Mouse (Mus musculus) CH12.LX (cell line): ENCODE measurements around the gene Vps33b. TPM values are rescaled to one million over a fixed set of nuclear protein-coding genes. Genes with fewer than 3 reads are reported as not detected.

Experiments used
- DNase-seq: peaks from one replicate; pipeline ENCODE4 v3.0.0-alpha.2; 2013; ENCODE audit errors: extremely low read depth
- H3K27ac ChIP-seq: 2 replicates; pipeline ENCODE4 v1.5.1; 2012; ENCODE audit warnings: low read depth, mild to moderate bottlenecking, control low read depth, moderate library complexity; ENCODE audit not compliant: insufficient read depth
- H3K27me3 ChIP-seq: replicated peaks from 2 replicates; pipeline ENCODE3; 2012; ENCODE audit warnings: inconsistent platforms
- H3K36me3 ChIP-seq, 2 experiments: replicated peaks in 1 of 2; 2 replicates each; pipeline versions ENCODE3 to v1.6.1; 2012; ENCODE audit warnings: inconsistent platforms in 1 of 2, low read length in 1 of 2, mild to moderate bottlenecking in 1 of 2, mixed read lengths in 1 of 2, moderate library complexity in 1 of 2; ENCODE audit not compliant: control insufficient read depth in 1 of 2, insufficient read depth in 1 of 2
- H3K4me1 ChIP-seq, 2 experiments: 2 replicates each; pipeline ENCODE4 v1.6.1; 2012; ENCODE audit warnings: inconsistent platforms in 1 of 2, moderate library complexity in 1 of 2; ENCODE audit not compliant: insufficient read depth in 2 of 2, control insufficient read depth in 1 of 2
- H3K4me2 ChIP-seq: 2 replicates; pipeline ENCODE4 v1.6.1; 2012; ENCODE audit warnings: low read depth, mild to moderate bottlenecking, control low read depth; ENCODE audit not compliant: poor library complexity, insufficient read depth, severe bottlenecking
- H3K4me3 ChIP-seq, 3 experiments: fragments of 150-350 bp in 1 of 3; sonication (generic) in 1 of 3; replicated peaks in 1 of 3; 2 replicates each; pipeline versions ENCODE3 to v1.5.1; 2011 to 2012; ENCODE audit warnings: low read depth in 2 of 3, low read length in 2 of 3, mild to moderate bottlenecking in 2 of 3, moderate library complexity in 2 of 3, control low read depth in 1 of 3, improper control_type of control experiment in 1 of 3, inconsistent platforms in 1 of 3, mixed read lengths in 1 of 3; ENCODE audit not compliant: poor library complexity in 1 of 3
- H3K79me2 ChIP-seq: replicated peaks from 2 replicates; pipeline ENCODE4 v1.6.1; 2012; ENCODE audit warnings: mild to moderate bottlenecking, moderate library complexity; ENCODE audit not compliant: control insufficient read depth, poor library complexity, insufficient read depth, severe bottlenecking; ENCODE audit errors: extremely low read depth
- H3K9ac ChIP-seq: 2 replicates; pipeline ENCODE4 v1.6.1; 2012; ENCODE audit warnings: low read depth, mild to moderate bottlenecking, control low read depth, moderate library complexity; ENCODE audit not compliant: insufficient read depth
- H3K9me3 ChIP-seq: replicated peaks from 2 replicates; pipeline ENCODE3; 2012; ENCODE audit warnings: low read length, inconsistent platforms, mixed read lengths
- BHLHE40 ChIP-seq: IDR thresholded peaks from 2 replicates; pipeline ENCODE4 v1.6.1; 2011; ENCODE audit warnings: mild to moderate bottlenecking, low read depth, low read length, improper control_type of control experiment
- CHD2 ChIP-seq: IDR thresholded peaks from 2 replicates; pipeline ENCODE4 v1.6.1; 2011; ENCODE audit warnings: low read length, improper control_type of control experiment
- E2F4 ChIP-seq: IDR thresholded peaks from 2 replicates; pipeline ENCODE4 v1.6.1; 2011; ENCODE audit warnings: low read depth, low read length, improper control_type of control experiment; ENCODE audit not compliant: insufficient replicate concordance
- ELF1 ChIP-seq: IDR thresholded peaks from 2 replicates; pipeline ENCODE4 v1.6.1; 2014; ENCODE audit warnings: low read depth, mild to moderate bottlenecking, inconsistent platforms, low read length, improper control_type of control experiment
- EP300 ChIP-seq: IDR thresholded peaks from 2 replicates; pipeline ENCODE4 v1.6.1; 2011; ENCODE audit warnings: low read length, improper control_type of control experiment
- GABPA ChIP-seq: IDR thresholded peaks from 2 replicates; pipeline ENCODE4 v1.6.1; 2012; ENCODE audit warnings: low read depth, low read length, improper control_type of control experiment, inconsistent platforms; ENCODE audit not compliant: insufficient replicate concordance
- HCFC1 ChIP-seq: IDR thresholded peaks from 2 replicates; pipeline ENCODE4 v1.6.1; 2012; ENCODE audit warnings: low read depth, mild to moderate bottlenecking, inconsistent platforms, low read length, improper control_type of control experiment
- IRF4 ChIP-seq: IDR thresholded peaks from 2 replicates; pipeline ENCODE4 v1.6.1; 2014; ENCODE audit warnings: low read depth, mild to moderate bottlenecking, inconsistent platforms, low read length, improper control_type of control experiment
- JUN ChIP-seq: IDR thresholded peaks from 2 replicates; pipeline ENCODE4 v1.6.1; 2011; ENCODE audit warnings: low read depth, mild to moderate bottlenecking, low read length, improper control_type of control experiment, moderate library complexity; ENCODE audit not compliant: insufficient read depth
- JUND ChIP-seq: conservative IDR thresholded peaks from 2 replicates; pipeline ENCODE4 v1.6.1; 2011; ENCODE audit warnings: low read depth, low read length, improper control_type of control experiment
- MAX ChIP-seq: IDR thresholded peaks from 2 replicates; pipeline ENCODE4 v1.6.1; 2011; ENCODE audit warnings: low read length, improper control_type of control experiment
- MAZ ChIP-seq: IDR thresholded peaks from 2 replicates; pipeline ENCODE4 v1.6.1; 2012; ENCODE audit warnings: low read depth, mild to moderate bottlenecking, inconsistent platforms, low read length, improper control_type of control experiment, moderate library complexity
- MEF2A ChIP-seq: IDR thresholded peaks from 2 replicates; pipeline ENCODE4 v1.6.1; 2014; ENCODE audit warnings: low read depth, mild to moderate bottlenecking, inconsistent platforms, low read length, improper control_type of control experiment, borderline replicate concordance
- MXI1 ChIP-seq: IDR thresholded peaks from 2 replicates; pipeline ENCODE4 v1.6.1; 2011; ENCODE audit warnings: mild to moderate bottlenecking, low read depth, low read length, improper control_type of control experiment
- MYC ChIP-seq: IDR thresholded peaks from 2 replicates; pipeline ENCODE4 v1.6.1; 2011; ENCODE audit warnings: low read depth, mild to moderate bottlenecking, improper control_type of control experiment, low read length
- NELFE ChIP-seq: IDR thresholded peaks from 2 replicates; pipeline ENCODE4 v1.6.1; 2011; ENCODE audit warnings: low read depth, low read length, improper control_type of control experiment
- NRF1 ChIP-seq: IDR thresholded peaks from 2 replicates; pipeline ENCODE4 v1.6.1; 2014; ENCODE audit warnings: low read depth, mild to moderate bottlenecking, inconsistent platforms, low read length, improper control_type of control experiment, moderate library complexity
- PAX5 ChIP-seq: IDR thresholded peaks from 2 replicates; pipeline ENCODE4 v1.6.1; 2012; ENCODE audit warnings: low read length, inconsistent platforms, mixed read lengths
- POLR2A ChIP-seq: IDR thresholded peaks from 2 replicates; pipeline ENCODE4 v1.6.1; 2011; ENCODE audit warnings: low read depth, mild to moderate bottlenecking, improper control_type of control experiment, low read length
- POLR2AphosphoS2 ChIP-seq: IDR thresholded peaks from 2 replicates; pipeline ENCODE4 v1.6.1; 2011; ENCODE audit warnings: low read depth, low read length, improper control_type of control experiment
- RCOR1 ChIP-seq: conservative IDR thresholded peaks from 2 replicates; pipeline ENCODE4 v1.6.1; 2012; ENCODE audit warnings: low read depth, mild to moderate bottlenecking, inconsistent platforms, low read length, improper control_type of control experiment
- SIN3A ChIP-seq: IDR thresholded peaks from 2 replicates; pipeline ENCODE4 v1.6.1; 2012; ENCODE audit warnings: low read length, improper control_type of control experiment, inconsistent platforms
- SMC3 ChIP-seq: IDR thresholded peaks from 2 replicates; pipeline ENCODE4 v1.6.1; 2011; ENCODE audit warnings: low read depth, low read length, improper control_type of control experiment
- TBP ChIP-seq: conservative IDR thresholded peaks from 2 replicates; pipeline ENCODE4 v1.6.1; 2011; ENCODE audit warnings: low read depth, low read length, improper control_type of control experiment
- TCF12 ChIP-seq: IDR thresholded peaks from 2 replicates; pipeline ENCODE4 v1.6.1; 2014; ENCODE audit warnings: low read depth, mild to moderate bottlenecking, inconsistent platforms, low read length, improper control_type of control experiment
- UBTF ChIP-seq: IDR thresholded peaks from 2 replicates; pipeline ENCODE4 v1.6.1; 2012; ENCODE audit warnings: low read depth, mild to moderate bottlenecking, inconsistent platforms, low read length, improper control_type of control experiment, moderate library complexity
- USF2 ChIP-seq: conservative IDR thresholded peaks from 2 replicates; pipeline ENCODE4 v1.6.1; 2011; ENCODE audit warnings: low read depth, low read length, improper control_type of control experiment
- ZC3H11A ChIP-seq: IDR thresholded peaks from 2 replicates; pipeline ENCODE4 v1.6.1; 2012; ENCODE audit warnings: low read depth, mild to moderate bottlenecking, inconsistent platforms, low read length, improper control_type of control experiment
- ZKSCAN1 ChIP-seq: IDR thresholded peaks from 2 replicates; pipeline ENCODE4 v1.6.1; 2012; ENCODE audit warnings: low read depth, inconsistent platforms, low read length, improper control_type of control experiment, borderline replicate concordance
- ZMIZ1 ChIP-seq: IDR thresholded peaks from 2 replicates; pipeline ENCODE4 v1.6.1; 2012; ENCODE audit warnings: low read depth, mild to moderate bottlenecking, inconsistent platforms, low read length, improper control_type of control experiment
- ZNF384 ChIP-seq: IDR thresholded peaks from 2 replicates; pipeline ENCODE4 v1.6.1; 2012; ENCODE audit warnings: low read depth, low read length, improper control_type of control experiment, inconsistent platforms
- dilution Hi-C: fragments of 300-500 bp; cut with MboI; formaldehyde crosslinking; loops from 2 replicates; pipeline ENCODE4 v1.14.3; 2020; ENCODE audit warnings: low sequenced_read_pairs; ENCODE audit not compliant: extremely low pct_unique_long_range_greater_than_20kb, extremely low pct_ligation_motif_present
- in situ Hi-C: fragments of 300-500 bp; cut with MboI; formaldehyde crosslinking; loops from 3 replicates; pipeline ENCODE4 v1.14.3; 2019; ENCODE audit warnings: low sequenced_read_pairs, low pct_ligation_motif_present, low pct_unique_long_range_greater_than_20kb, mixed read lengths
- polyA plus RNA-seq: library from polyadenylated mRNA; unstranded; fragments of >175 nt; gene quantifications from 2 replicates; pipeline ENCODE4 v1.2.1, GENCODE M21; 2012; ENCODE audit warnings: low read depth; ENCODE audit not compliant: insufficient read length
- total RNA-seq, 2 experiments: library from RNA; depleted of rRNA; stranded (reverse); fragments of 300-350 nt in 1 of 2; fragments of >200 nt in 1 of 2; gene quantifications; 2 replicates each; pipeline ENCODE4 v1.2.3; 2012 to 2014

The Vps33b gene
- total and polyA plus RNA-seq, 3 experiments = 15.5 to 23.2 (median 16.6) TPM

DNA sequence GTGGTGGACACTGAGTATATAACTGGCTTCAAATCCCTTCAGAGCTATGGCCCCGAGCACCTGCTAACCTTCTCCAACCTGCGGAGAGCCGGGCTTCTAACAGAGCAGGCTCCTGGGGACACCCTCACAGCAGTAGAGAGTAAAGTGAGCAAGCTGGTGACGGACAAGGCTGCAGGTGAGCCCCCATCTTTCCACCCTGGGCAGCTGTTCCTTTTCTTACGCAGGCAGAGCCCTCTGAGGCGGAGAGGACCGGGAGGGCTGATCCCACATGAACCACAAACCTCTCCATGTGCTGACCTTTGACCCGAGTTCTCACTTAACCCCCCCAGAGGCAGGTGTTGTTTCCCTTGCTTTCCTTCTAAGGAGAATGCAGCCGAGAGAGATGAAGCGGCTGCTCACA, 18.3 kb downstream of the Vps33b start:
- no peak overlapping the region for H3K27ac ChIP-seq
- no peaks in the 10 kb centered on the region for H3K4me1 ChIP-seq
- H3K27me3 ChIP-seq = no peaks in the 10 kb centered on the region
- DNase-seq = no peak
- in situ Hi-C loops (no loop called here), dilution Hi-C loops (no loop called here)
- TF ChIP-seq JUND (no peak), IRF4 (no peak), ZKSCAN1 (no peak), ZNF384 (no peak), SMC3 (no peak), ZC3H11A (no peak), ZMIZ1 (no peak), HCFC1 (no peak)
- no peak overlapping the region for H3K4me3 ChIP-seq
- peaks cover 58 to 89% of the 10 kb centered on the region in 2 experiments for H3K36me3 ChIP-seq
- H3K79me2 ChIP-seq = no peaks in the 10 kb centered on the region
- H3K4me2 ChIP-seq = no peak overlapping the region
- no peaks in the 10 kb centered on the region for H3K9me3 ChIP-seq
- H3K9ac ChIP-seq = no peak overlapping the region

DNA sequence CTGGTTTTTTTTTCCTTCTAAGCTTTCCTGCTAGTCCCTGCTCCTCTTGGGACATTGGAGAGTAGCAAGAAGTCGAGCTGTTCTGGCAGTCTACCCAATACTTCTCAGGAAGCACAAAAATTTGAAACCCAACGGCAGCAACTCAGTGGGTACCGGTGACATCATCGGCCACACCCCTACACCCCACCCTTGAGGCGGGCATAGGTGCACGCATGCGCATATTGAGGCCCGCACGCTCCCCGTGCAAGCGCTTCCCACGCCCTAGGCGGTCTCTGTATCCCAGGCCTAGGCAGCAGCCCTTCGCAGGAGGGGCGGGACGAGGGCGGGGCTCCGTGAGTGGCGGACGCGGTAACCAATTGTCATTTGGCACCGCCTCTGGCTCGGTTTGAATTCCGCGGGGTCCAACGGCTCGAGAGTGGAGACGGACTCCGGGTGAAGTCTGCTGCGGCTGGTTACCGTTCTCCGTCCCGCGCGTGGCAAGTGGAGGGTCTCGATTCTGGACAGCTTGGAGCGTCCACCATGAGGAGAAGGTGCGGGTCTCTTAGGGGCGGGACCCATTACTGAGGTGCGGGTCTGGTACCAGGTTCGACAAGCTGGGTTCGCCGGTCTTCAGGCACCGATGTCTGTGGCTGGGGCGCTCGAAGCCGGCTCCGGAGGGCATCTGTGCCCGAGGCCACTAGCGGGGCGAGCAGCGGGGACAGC, 24.8 kb downstream of the Vps33b start, which contains the start of gene Prc1:
Prc1 (plus strand) TSS at position 389 of the 702 bp plus-strand sequence.
- peak within 1 kb of the TSS; percentile 31 for H3K27ac ChIP-seq
- in situ Hi-C loops (no loop called here), dilution Hi-C loops (no loop called here)
- no peaks in the 10 kb centered on the region for H3K27me3 ChIP-seq
- peak within 1 kb of the TSS; percentile 69 for H3K9ac ChIP-seq
- H3K9me3 ChIP-seq = no peaks in the 10 kb centered on the region
- peaks cover 46% of the 10 kb centered on the region for H3K79me2 ChIP-seq
- H3K4me1 ChIP-seq = peaks cover 7 to 36% of the 10 kb centered on the region in 2 experiments; a peak in 3 of 4 replicates
- H3K4me2 ChIP-seq = peak within 1 kb of the TSS; percentile 89
- TF ChIP-seq MAX (peak; percentile 25; the same call in 1 of the 2 replicates), UBTF (peak; percentile 80; the same call in 1 of the 2 replicates), MAZ (0 out of 2 replicates have a peak, but pooled peaks have one; percentile 24), ZMIZ1 (peak; percentile 92), EP300 (no peak), RCOR1 (no peak), ELF1 (peak; percentile 41; the same call in 1 of the 2 replicates), TBP (peak; percentile 63; the same call in 1 of the 2 replicates), MXI1 (peak; percentile 79), NRF1 (peak; percentile 89), GABPA (no peak), E2F4 (peak; percentile 85; the same call in 1 of the 2 replicates), POLR2A (peak; percentile 95), CHD2 (peak; percentile 42; the same call in 1 of the 2 replicates), BHLHE40 (peak; percentile 47; the same call in 1 of the 2 replicates), TCF12 (peak; percentile 59), ZKSCAN1 (no peak), PAX5 (no peak), MYC (peak; percentile 45; the same call in 1 of the 2 replicates), JUN (peak; percentile 70), SIN3A (peak; percentile 93), MEF2A (0 out of 2 replicates have a peak, but pooled peaks have one; percentile 45), USF2 (no peak), NELFE (peak; percentile 83), POLR2AphosphoS2 (peak; percentile 91), HCFC1 (peak; percentile 16; the same call in 1 of the 2 replicates)
- TF ChIP-seq, all 38 proteins: peak for 20
- Histone ChIP-seq H3K4me3 (peak within 1 kb of the TSS; percentile 75 to 93 (median 82)), H3K36me3 (peaks cover 12 to 42% of the 10 kb centered on the region in 2 experiments)
- peak; percentile 97 for DNase-seq
